Mouse (Mus musculus) mouse embryonic stem cell (cell line): ENCODE measurements around the gene Ndufa12.

ENCODE experiments used
- in situ Hi-C, 2 experiments: fragments of 300-500 bp; cut with MboI; formaldehyde crosslinking; loops; 1 replicate in 1 of 2; 3 replicates in 1 of 2; pipeline ENCODE4 v1.14.3; 2019 to 2020; ENCODE audit warnings: low sequenced_read_pairs in 2 of 2, low pct_unique_long_range_greater_than_20kb in 1 of 2, mixed read lengths in 1 of 2; ENCODE audit not compliant: unreplicated experiment in 1 of 2

The Ndufa12 gene

DNA sequence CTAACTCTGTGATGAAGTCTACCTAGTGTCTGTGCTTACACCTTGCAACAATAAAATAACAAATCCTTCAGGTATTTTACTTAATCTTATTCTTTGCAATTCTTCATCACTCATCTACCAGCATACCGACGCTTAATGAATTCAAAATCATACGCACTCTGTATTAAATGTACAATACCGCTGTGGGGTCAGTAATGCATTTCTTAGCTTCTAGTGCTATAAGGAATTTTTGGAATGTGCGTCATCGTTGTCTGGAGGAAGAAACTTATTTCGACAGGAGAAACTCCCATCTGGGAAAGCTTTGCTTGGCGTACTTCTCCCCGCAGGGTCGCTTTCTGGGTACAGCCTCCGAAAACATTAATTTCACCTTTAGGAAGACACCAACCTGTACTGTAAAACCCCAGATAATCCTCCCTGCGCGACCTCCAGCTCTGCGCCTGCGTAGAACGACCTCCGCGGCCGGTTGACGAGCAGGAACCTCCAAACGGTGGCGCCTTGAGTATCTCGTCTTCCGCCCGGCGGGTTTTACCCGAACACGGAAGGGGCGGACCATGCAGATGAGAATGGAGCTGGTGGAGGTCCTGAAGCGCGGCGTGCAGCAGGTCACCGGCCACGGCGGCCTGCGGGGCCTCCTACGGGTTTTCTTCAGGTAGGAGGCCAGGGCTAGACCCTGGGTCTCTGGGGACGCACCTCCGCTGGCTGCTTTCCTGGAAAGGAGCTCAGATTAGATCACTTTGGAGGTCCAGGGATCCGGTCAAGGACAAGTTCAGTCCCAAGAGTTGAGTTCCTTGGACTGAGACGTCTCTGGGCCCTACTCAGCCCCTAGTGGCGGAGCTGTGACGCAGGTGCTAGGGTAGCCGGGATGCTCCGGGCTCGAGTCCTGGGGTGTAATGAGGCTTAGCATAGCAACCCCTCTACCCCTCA, at the start of gene Ndufa12:
Gene Ndufa12, plus strand, starts transcription at position 239 of the 924 bp plus-strand sequence.
- in situ Hi-C loops = no loop called here

DNA sequence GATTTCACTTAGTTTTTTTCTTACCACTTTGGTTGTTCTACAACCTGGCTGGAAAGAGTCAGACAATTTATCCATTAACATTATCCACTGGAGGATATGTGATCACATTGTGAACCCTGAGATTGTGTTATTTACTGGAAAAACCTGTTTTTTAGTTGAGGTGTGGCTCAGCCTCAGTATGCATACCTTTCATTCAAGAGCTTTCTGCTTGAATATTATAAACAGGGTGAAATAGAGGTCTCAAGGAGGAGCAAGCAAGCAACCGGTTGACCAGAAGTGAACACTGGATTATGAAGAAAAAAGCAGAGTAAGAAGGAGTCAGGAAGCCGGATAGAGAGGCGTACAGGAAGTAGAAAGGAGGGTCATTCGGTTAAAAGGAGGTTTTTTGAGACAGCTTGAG, 47.0 kb upstream of the Ndufa12 start:
- in situ Hi-C loops = no loop called here

DNA sequence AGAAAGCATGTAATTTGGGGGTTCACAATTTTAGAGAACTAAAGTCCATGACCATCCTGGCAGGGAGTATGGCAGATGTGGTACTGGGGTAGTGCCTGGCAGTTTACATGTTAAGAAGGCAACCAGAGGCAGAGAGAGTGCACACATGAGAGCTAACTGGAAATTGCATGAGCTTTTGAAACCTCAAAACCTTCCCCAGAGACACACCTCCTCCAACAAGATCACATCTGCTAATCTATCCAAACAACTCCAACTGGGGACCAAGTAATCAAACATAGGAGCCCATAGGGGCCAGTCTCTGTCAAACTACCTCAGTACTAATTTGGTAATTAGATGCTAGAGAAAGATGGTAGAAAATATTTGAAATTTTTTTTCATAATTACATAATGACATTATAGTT, 44.7 kb upstream of the Ndufa12 start:
- in situ Hi-C loops = no loop called here

DNA sequence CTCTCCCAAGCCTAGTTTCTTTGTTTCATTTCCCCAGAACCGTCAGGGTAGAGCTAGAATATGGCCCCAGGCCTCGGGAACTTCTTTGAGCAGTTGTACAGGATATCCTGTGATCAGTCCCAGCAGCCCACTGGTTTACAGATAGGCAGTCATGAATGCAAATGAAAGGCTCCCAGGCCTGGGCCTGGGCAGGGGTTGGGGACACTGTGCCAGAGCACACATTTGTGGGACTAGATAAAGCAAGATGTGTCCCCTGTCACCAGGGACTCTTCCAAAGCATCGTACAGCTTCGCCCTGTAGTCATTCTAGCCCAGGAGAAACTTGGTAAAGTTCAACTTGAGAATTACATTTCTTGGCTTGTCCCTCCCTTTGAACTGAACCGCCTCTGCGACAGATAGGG, 39.6 kb upstream of the Ndufa12 start:
- in situ Hi-C loops = no loop called here

DNA sequence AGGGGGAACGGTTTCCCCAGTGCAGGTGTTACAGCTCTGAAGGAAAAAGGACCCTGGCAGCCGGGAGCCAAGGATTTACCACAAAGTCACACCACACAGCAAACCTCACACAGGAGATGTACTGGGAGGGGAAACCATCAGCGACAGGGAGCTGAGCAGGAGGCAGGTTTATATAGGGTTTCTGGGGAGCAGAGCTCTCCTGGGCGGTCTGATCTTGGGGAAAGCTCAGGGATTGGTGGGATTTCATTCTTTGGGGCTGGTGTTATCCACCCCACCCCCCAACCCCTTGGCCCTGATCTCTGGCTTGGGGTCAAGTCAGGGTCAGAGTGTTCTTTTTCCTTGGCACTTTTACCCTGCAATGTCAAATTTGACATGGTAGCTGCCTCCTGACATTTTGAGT, 39.1 kb upstream of the Ndufa12 start:
- in situ Hi-C loops = no loop called here

DNA sequence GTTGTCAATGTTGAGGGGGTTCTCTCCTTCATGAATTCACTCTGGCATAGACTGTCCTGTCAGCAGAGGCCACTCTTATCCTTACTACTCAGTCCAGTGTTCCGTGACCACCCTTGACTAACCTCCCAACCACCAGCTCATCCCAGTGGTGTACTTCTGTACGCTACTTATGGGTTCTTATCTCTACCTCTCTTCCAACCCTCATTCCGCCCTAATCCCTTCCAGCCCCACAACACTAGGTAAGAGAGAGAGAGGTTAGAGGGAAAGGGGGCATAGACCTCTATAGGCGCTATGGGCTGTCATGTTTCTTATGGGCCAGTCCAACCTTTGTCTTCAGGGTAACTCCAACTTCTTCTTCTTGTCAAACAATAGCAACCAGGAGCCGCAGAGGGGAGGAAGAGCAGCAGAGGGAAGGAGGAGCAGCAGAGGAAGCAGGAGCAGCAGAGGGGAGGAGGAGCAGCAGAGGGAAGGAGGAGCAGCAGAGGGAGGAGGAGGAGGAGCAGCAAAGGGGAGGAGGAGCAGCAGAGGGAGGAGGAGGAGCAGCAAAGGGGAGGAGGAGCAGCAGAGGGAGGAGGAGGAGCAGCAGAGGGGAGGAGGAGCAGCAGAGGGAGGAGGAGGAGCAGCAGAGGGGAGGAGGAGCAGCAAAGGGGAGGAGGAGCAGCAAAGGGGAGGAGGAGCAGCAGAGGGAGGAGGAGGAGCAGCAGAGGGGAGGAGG, 37.3 kb upstream of the Ndufa12 start:
- in situ Hi-C loops = no loop called here

DNA sequence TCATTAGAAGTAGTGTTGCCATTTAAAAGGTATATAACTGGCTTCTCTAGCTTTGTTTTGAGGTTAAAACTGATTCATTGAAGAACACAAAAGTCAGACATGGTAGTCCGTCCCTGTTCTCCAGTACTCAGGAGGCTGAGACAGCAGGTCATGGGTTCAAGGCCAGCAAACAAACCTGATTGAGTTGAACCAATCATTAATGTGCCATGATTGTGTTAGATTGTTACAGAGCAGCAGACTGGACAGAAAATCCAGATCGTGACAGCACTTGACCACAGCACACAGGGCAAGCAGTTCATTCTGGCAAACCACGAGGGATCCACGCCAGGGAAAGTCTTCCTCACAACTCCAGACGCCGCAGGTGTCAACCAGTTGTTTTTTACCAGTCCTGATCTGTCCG, 36.5 kb upstream of the Ndufa12 start:
- in situ Hi-C loops = no loop called here

DNA sequence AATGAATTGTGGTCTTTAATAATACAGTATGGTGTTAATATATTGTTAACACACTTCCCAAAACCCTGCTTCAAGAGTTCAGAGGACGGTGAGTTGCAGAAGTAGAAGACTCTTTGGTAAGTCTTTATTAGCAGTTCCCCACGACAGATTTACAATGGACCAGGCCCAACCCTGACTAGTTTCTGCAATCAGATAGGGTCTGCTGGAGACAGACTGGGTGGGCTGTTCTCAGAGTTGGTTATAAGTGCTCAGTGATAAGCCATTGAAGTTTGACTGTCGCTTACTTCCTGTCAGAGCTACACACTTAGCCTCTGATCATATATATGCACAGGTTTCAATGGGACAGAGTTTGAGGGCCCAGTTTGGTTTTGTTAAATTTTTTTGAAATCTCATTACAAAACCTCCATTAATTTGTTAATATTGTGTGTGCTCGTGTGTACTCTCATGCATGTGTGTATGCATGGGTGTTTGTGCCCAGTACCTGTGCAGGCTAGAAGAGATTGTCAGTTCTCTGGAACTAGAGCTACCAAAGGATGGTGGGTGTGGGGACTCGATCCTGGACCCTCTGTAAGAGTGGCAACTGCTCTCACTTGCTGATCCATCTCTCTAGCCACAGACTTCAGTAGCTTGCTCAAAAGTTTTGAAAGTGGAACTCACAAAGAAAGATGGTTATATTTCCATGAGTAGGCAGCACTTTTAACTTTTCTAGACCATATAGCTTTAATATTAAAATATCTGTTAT, 34.2 kb upstream of the Ndufa12 start:
- in situ Hi-C loops = no loop called here

DNA sequence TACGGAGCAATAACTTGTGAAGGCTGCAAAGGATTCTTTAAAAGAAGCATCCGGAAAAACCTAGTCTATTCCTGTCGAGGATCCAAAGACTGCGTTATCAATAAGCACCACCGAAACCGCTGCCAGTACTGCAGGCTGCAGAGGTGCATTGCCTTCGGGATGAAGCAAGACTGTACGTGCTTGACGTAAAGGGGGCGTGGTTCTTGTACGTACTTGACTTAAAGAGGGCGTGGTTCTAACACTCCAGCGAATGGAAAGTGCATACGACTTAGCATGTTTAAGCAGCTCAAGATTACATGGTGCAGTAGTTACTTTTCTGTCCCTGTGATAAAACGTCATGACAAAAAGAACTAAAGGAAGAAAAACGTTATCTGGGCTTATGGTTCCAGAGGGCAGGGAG, 33.1 kb upstream of the Ndufa12 start:
- in situ Hi-C loops = no loop called here

DNA sequence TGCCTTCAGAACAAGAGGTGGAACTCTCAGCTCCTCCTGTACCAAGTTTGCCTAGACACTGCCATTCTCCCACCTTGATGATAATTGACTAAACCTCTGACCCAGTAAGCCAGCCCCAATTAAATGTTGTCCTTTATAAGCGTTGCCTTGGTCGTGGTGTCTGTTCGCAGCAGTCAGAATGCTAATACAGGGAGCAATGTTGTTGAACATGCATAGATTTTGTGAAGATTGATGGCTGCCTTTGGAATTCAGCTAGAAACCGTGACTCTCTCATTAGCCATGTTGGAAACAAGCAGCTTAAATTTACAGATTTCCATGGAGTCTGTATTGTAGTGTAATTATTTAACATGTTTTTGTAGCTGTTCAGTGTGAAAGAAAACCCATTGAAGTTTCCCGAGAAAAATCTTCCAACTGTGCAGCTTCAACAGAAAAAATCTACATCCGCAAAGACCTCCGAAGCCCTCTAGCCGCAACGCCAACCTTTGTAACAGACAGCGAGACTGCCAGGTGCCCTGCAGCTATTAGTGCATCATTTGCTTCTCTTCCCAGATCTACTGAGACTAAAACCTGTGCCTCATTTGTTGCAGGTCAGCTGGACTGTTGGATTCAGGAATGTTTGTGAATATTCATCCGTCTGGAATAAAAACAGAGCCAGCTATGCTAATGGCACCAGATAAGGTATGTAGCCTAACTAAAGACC, 31.3 kb upstream of the Ndufa12 start:
- in situ Hi-C loops = no loop called here

DNA sequence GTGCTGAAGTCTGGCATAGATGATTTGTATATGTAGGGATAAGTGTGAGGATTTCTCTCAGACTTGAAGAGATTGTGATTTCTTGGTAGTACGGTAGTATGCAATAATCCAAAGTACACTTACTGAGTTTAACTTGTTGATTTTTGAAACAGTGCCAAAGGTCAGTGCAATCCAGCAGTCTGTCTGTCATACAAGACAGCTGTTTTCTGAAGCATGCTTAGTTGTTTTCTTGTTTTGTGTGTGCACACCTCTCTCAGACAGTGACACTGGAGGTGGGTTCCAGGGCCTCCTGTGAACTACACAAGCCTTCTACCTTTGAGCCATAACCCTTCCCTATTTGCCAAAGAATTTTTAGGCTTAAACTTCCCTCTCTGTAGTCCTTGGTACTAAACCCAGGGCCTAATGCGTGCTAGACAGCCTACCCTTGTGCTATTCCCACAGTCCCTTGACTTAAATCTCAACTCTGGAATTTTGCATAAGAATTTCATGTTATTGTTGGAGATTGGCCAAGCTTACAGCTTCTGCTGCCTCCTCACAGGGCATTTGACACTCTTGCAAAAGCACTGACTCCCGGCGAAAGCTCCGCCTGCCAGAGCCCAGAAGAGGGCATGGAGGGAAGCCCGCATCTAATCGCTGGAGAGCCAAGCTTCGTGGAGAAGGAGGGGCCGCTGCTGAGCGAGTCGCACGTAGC, 26.9 kb upstream of the Ndufa12 start:
- in situ Hi-C loops = no loop called here

DNA sequence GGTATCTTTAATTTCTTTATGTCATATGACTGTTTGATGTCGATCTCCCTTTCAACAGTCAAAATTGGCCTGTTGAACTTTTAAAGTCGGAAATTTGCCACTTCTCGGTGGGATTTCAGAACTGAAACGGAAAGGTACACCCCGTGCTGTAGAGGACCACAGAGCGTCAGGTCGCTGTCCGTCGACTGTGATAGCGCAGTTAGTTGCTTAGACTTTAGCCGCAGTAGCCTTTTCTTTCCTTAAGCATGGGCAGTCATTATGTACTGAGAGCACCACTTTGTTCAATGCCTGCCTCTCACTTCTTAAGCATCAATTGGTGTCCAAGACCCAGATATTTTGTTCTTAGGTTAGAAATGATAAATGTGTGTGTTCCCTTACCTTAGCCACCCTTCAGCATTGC, 26.4 kb upstream of the Ndufa12 start:
- in situ Hi-C loops = no loop called here

DNA sequence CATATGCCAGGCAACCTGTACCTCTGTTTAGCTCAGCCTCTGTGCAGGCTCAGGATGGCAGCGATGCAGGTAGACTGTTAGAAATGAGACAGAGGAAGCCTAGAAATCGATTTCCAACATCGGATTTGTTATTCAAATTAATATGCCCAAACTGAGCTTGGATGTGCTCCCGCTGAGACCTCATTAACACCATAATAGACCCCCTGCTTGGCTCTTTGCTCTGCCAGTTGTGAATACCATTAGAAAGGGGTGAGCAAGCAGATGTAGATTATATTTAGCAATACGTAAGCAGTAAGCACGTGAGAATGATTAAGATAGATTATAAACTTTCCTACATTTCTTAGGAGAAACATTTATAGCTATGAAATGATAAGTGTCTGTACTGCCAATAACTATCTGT, 25.8 kb upstream of the Ndufa12 start:
- in situ Hi-C loops = no loop called here

DNA sequence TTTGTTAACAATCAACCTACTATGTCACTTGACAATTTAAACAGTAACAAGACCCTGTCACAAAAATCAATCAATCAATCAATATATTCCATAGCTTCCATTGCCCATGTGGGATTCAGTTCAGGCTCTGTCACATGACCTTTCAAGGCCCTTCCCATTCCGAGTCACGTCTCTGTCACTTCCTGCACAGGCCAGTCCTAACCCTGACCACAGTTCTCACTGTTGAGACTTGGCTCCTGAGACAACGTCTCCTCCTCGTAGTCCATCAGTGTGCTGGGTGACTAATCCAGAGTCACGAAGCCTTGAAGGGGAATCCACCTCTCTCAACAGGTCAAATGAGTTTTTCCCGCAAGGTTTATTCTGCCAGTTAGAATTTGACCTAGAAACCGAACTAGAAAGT, 23.9 kb upstream of the Ndufa12 start:
- in situ Hi-C loops = no loop called here

DNA sequence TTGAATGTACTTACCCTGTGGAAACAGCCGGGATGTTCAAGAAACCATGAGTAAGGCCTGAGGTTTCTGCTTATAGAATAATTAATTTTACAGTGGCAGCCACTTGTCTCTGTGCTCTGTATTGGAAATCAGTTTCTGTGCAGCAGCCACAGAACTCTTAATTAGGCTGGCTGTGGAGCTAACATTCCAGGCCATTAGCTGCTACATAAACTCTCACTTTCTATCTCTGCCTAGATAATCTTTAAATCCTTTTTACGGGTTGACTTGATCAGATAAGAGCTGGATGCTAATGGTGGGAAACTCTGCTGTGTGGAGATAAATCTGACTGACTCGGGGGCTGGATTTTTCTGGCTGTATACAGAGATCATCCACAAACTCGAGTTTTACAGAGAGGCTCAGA, 15.3 kb upstream of the Ndufa12 start:
- in situ Hi-C loops = no loop called here

DNA sequence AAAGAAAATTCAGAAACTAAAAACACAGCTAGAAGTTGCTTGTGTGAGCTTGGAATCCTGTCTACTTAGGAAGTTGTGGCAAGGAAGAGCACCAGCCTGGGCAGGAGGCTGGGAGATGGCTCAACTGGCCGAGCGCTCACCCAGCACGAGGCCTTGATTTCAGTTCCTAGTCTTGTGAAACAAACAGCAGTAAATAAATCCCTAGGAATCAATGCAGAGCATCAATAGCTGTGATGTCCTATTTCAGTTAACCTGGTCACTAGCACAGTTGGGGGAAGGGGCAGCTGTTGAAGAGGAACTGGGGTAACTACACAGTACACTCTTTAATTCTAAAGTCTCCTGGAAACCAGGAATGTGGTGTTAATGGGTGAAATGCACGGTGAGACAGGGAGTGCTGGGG, 6.5 kb downstream of the Ndufa12 start:
- in situ Hi-C loops = no loop called here

DNA sequence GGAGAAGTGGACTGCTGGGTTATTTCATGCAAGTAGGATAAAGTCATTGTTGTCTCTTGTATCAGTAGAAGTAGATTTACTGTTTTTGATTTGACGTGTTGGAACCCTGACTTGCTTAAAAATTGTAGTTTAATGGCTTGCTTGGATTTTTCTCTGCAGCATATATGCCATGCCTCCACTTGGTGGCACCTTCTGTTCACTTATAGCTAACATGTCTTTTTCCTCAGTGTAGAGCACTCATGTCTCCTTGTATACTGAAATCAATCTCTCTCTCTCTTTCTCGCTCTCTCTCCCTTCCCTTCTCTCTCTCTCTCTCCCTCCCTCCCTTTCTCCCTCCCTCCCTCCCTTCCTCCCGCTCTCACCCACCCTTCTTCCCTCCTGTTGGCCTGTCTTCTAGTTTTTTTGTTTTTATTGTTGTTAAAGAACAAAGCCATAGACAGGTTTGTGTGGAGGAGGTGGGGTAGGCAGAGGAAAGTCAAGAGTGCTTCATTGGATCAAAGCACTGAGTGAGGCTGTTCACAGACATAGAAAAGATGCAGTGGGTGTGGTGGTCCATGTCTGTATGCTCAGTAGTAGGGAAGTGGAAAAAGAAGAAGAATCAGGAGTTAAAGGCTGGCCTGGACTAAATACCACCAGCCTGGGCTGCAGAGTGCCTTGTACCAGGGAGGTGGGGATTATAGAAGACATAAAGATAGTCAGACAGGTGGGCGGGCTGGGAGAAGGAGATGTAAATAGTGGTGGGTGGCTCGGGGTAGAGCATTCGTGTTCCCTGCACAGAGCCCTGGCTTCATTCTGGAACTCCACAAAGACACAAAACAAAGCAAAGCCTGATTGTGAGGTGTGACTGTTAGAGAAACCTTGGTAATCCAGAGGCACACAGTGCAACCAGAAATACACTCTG, 12.4 kb downstream of the Ndufa12 start:
- in situ Hi-C loops = no loop called here
